28 mouse cellular contexts compared by ENCODE assay signal in genomic region chr3:107929731-107930130, GRCm38 (mm10). TPM values are rescaled to one million over a fixed set of nuclear protein-coding genes. Genes with fewer than 3 reads are reported as not detected.
DNase-seq lines count a peak whose midpoint lies in the region; ATAC-seq and TF ChIP-seq lines count a peak whose summit lies in the region.
"Had no signal": no experiment of that assay in that cellular context is flagged by ENCODE, and none has a peak within 500 bp of the region (broad histone marks: within the 10 kb centered on the region; RNA-seq: fewer than 3 reads in every experiment).

No protein-coding gene starts in this region.

- peak; percentile 51; the same call in 1 of the 2 replicates for TF ChIP-seq EP300 in lung, postnatal 0 days (IDR thresholded peaks at IDR 0.05)

- no peak overlapping the region for H3K9ac ChIP-seq in lung, postnatal 0 days (replicated peaks; ENCODE audit: low read depth)

- H3K36me3 ChIP-seq in lung, postnatal 0 days (ENCODE audit: insufficient read depth, low read length): no peaks in the 10 kb centered on the region
- H3K36me3 ChIP-seq: G1E had no signal

- H3K4me1 ChIP-seq in lung, postnatal 0 days (ENCODE audit: insufficient read depth, low read depth, low read length): peaks cover 3% of the 10 kb centered on the region; the same call in 1 of the 2 replicates
- H3K4me1 ChIP-seq in lung, adult 2 months (ENCODE audit: control insufficient read depth, insufficient read depth, low read length): 0 out of 2 replicates have a peak, but pooled peaks cover 2% of the 10 kb centered on the region

- no peak overlapping the region for H3K4me3 ChIP-seq in lung, postnatal 0 days (ENCODE audit: low read depth, low read length)
- no peak overlapping the region for H3K4me3 ChIP-seq in lung, adult 2 months (replicated peaks; ENCODE audit: extremely low read depth, low read depth, low read length)

- TF ChIP-seq CTCF in lung, postnatal 0 days (IDR thresholded peaks at IDR 0.05): no peak
- TF ChIP-seq CTCF in lung, adult 2 months (IDR thresholded peaks at IDR 0.05; ENCODE audit: insufficient read depth, low read length): no peak

- DNase-seq in lung, postnatal 0 days (ENCODE audit: low spot score): peak; percentile 67
- DNase-seq in lung, postnatal 14 days: no peak
- DNase-seq in lung, postnatal 10 days: peak; percentile 29
- no peak for DNase-seq in lung, adult 2 months
- DNase-seq in lung, postnatal 25 days (ENCODE audit: low spot score): peak; percentile 42
- no peak for DNase-seq in lung, postnatal 4 days
- peak; percentile 71 for DNase-seq in lung, postnatal 36 days
- no peak for DNase-seq in heart, postnatal 36 days
- DNase-seq: adrenal gland, adult 2 months; adrenal gland, adult 8-10 months; adrenal gland, postnatal 10 days; adrenal gland, postnatal 25 days; adrenal gland, postnatal 36 days; B cell, adult 2 months; cerebellum, adult 11 months; cerebellum, adult 11-12 months had no signal

- H3K27me3 ChIP-seq in lung, postnatal 0 days (replicated peaks; ENCODE audit: insufficient read depth, low read length): no peaks in the 10 kb centered on the region
- H3K27me3 ChIP-seq: Patski had no signal

- peak; percentile 37 for ATAC-seq in lung, postnatal 0 days
- ATAC-seq: activated CD4-positive, CD25-positive, alpha-beta regulatory T cell, adult 4 months; CD4-positive, CD25-positive, alpha-beta regulatory T cell, adult 4 months; Patski had no signal

- TF ChIP-seq POLR2A in lung, adult 2 months (IDR thresholded peaks at IDR 0.05; ENCODE audit: borderline replicate concordance, extremely low read depth, low read depth, low read length): no peak

- no peaks in the 10 kb centered on the region for H3K9me3 ChIP-seq in lung, postnatal 0 days (ENCODE audit: low read length)
- H3K9me3 ChIP-seq: G1E had no signal

- intact Hi-C loops in heart, postnatal 36 days (cut with DNase I): no loop called here

- H3K4me2 ChIP-seq in lung, postnatal 0 days (replicated peaks; ENCODE audit: low read depth, low read length): no peak overlapping the region

- H3K27ac ChIP-seq in lung, postnatal 0 days (ENCODE audit: low read length): no peak overlapping the region

- 54% methylated on average over 4 of the region's 4 CpGs for WGBS in lung, postnatal 0 days
- WGBS in lung, adult 2 months: 64% methylated on average over 4 of the region's 4 CpGs

RNA-seq across cellular contexts. Expression of gene Gstm7, which starts 1.9 kb away (rescaled TPM):
- 5.6 and 6.5 TPM in 2 replicates for polyA plus RNA-seq in lung, postnatal 0 days (2015; fragmentation: Nextera tagmentation; extraction: Ambion mirVana)
- polyA plus RNA-seq in lung, adult 2 months (2012; rRNA removed): 5.7 and 12.6 TPM in 2 replicates
- total RNA-seq in heart, postnatal 36 days (2021): 10 to 100 TPM; 71.7 to 74.3 TPM
- total RNA-seq: CH12.LX, G1E, MEL had no signal
- polyA plus RNA-seq: G1E had no signal

RNA-seq across cellular contexts. Expression of gene Gstm6, which starts 13.8 kb away (rescaled TPM):
- polyA plus RNA-seq in lung, postnatal 0 days (2015; fragmentation: Nextera tagmentation; extraction: Ambion mirVana): 3.6 and 4.1 TPM in 2 replicates
- 3.5 and 6.9 TPM in 2 replicates for polyA plus RNA-seq in lung, adult 2 months (2012; rRNA removed)
- 1 to 10 TPM; 3.0 to 3.3 TPM for total RNA-seq in heart, postnatal 36 days (2021)
- total RNA-seq: MEL had no signal
- polyA plus RNA-seq: activated CD4-positive, CD25-positive, alpha-beta regulatory T cell, adult 4 months; C2C12; CD4-positive, CD25-positive, alpha-beta regulatory T cell, adult 4 months; G1E had no signal

RNA-seq across cellular contexts. Expression of gene Gstm5, which starts 34.1 kb away (rescaled TPM):
- polyA plus RNA-seq in lung, postnatal 0 days (2015; fragmentation: Nextera tagmentation; extraction: Ambion mirVana): 47.2 and 50.4 TPM in 2 replicates
- 8.4 and 15.3 TPM in 2 replicates for polyA plus RNA-seq in lung, adult 2 months (2012; rRNA removed)
- 10 to 100 TPM; 50.5 to 51.2 TPM for total RNA-seq in heart, postnatal 36 days (2021)
- total RNA-seq: G1E had no signal
- polyA plus RNA-seq: activated CD4-positive, CD25-positive, alpha-beta regulatory T cell, adult 4 months; G1E had no signal

RNA-seq across cellular contexts. Expression of gene Gstm3, which starts 39.4 kb away (rescaled TPM):
- 0.27 and 0.40 TPM in 2 replicates for polyA plus RNA-seq in lung, postnatal 0 days (2015; fragmentation: Nextera tagmentation; extraction: Ambion mirVana)
- polyA plus RNA-seq in lung, adult 2 months (2012; rRNA removed): 0.65 and 3.1 TPM in 2 replicates
- total RNA-seq in heart, postnatal 36 days (2021): not detected
- total RNA-seq: adrenal gland, adult 2 months; adrenal gland, postnatal 25 days; adrenal gland, postnatal 36 days; CH12.LX; ES-E14; G1E; MEL had no signal
- polyA plus RNA-seq: activated CD4-positive, CD25-positive, alpha-beta regulatory T cell, adult 4 months; brain, embryonic 14.5 days; C2C12; CD4-positive, CD25-positive, alpha-beta regulatory T cell, adult 4 months; G1E; Patski had no signal

RNA-seq across cellular contexts. Expression of gene Eps8l3, which starts 52.7 kb away (rescaled TPM):
- polyA plus RNA-seq in lung, postnatal 0 days (2015; fragmentation: Nextera tagmentation; extraction: Ambion mirVana): not detected in 2 replicates
- polyA plus RNA-seq in lung, adult 2 months (2012; rRNA removed): 0.61 TPM in 1 of 2 replicates, not detected in the other
- total RNA-seq in heart, postnatal 36 days (2021): not detected
- total RNA-seq: adrenal gland, adult 18-20 months; adrenal gland, adult 2 months; adrenal gland, adult 8-10 months; adrenal gland, postnatal 10 days; adrenal gland, postnatal 14 days; adrenal gland, postnatal 25 days; adrenal gland, postnatal 36 days; adrenal gland, postnatal 4 days; CH12.LX; ES-E14; G1E had no signal
- polyA plus RNA-seq: activated CD4-positive, CD25-positive, alpha-beta regulatory T cell, adult 4 months; adrenal gland, adult 2 months; brain, embryonic 14.5 days; C2C12; CD4-positive, CD25-positive, alpha-beta regulatory T cell, adult 4 months; G1E; Patski had no signal

Comparison
In these comparisons a context has a peak if more than half of its experiments do, and no peak if none do; other contexts are left out.
1. DNase-seq: peak in lung, postnatal 0 days (single experiment), lung, postnatal 10 days (single experiment), lung, postnatal 25 days (single experiment) and lung, postnatal 36 days (single experiment); none in lung, postnatal 14 days (single experiment), lung, adult 2 months (single experiment), lung, postnatal 4 days (0 of 2) and heart, postnatal 36 days (0 of 2).